Mouse (Mus musculus): Measurements from ENCODE around the gene Thap12. TPM values are rescaled to one million over a fixed set of nuclear protein-coding genes. Genes with fewer than 3 reads are reported as not detected.

The Thap12 gene
- 9.9 TPM for polyA plus RNA-seq (2015; fragmentation: Illumina TruSeq; extraction: RNeasy Lipid Tissue Mini Kit (QIAGEN cat#74804); ENCODE audit: insufficient read depth, low read depth, low replicate concordance)

DNA sequence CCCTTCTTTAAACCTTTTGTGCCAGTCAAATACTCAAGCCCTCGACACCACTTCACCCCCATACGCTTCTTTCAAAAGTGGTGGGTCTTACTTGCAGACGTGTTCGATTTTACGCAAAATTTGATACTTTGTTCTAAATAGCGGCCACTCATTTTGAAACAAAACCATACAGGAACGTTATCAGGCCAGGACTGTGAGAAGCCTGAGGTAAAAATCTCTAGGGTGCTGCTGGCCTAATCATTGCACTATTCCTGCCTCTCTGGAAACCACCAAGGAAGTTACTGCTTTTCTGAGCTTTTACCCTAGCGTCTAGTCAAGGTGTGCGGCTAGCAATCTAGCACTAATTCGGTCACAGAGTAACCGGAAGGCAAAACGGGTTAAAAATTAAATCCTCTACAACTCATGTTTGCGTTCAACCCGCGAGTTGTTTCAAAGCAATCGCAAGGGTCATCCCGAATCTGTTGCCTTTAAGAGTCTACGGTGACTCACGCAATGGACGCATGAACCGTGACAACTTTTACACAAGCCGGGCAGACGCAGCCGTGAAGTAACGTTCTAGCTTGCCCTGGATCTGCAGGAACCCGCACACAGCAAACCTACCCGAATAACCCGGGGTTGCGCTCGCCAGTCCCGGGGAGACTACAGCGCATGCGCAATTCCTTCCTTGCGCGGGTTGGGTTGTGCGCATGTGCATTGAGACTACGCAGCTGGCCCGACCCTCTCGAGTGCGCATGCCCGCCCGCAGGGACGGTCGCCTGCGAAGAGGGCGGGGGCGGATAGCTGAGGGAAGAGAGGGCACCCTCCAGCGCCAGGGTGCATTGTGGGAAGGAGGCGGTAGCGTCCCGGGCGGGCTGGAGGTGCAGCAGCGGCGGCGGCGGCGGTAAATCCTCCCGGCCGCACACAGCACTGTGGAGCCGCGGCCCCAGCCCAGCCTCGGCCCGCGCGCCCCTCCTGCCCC, at the start of gene Thap12:
Thap12 (plus strand) TSS at position 821 of the 958 bp plus-strand sequence.

DNA sequence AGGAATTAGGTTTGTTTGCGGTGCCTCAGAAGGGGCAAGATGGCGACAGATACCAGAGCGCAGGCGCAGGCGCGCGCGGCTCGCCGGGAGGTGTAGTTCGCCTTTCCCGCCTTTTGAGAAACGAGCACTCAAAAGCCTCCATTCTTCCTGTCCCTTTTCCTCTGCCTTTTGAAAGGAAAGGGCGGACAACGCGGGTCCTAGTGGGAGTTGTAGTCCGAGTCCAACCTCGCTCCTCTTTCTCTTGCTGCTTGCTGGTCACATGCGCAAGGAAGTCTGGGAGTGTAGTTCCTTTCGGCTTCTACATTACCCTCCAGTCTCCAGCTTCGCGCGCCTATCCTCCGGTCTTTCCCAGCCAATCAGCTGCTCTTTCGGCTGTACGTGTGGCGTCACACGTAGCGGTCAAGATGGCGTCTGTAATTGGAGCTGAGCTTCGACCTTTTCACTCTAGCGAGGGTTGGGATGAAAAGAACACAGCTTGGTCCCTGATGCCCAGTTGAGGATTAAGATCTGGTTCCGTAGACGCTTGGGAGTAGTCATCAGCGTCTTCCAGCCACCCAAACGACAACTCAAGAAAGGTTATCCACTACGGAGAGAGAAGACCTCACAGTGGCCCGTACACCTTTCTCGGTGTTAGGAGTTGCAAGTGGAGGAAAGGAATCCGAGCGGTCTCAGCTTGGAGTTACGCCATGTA, 46.2 kb upstream of the Thap12 start, which contains the start of gene Emsy:
Emsy (minus strand) TSS at position 253 of the 691 bp plus-strand sequence.

Other genes starting within 250 kb of the Thap12 start
- 10.0 TPM for gene Lrrc32, start 213.8 kb upstream of the Thap12 start, polyA plus RNA-seq (2015; fragmentation: Illumina TruSeq; extraction: RNeasy Lipid Tissue Mini Kit (QIAGEN cat#74804); ENCODE audit: insufficient read depth, low read depth, low replicate concordance)
- 5.1 TPM for gene Emsy, start 46.3 kb upstream of the Thap12 start, polyA plus RNA-seq (2015; fragmentation: Illumina TruSeq; extraction: RNeasy Lipid Tissue Mini Kit (QIAGEN cat#74804); ENCODE audit: insufficient read depth, low read depth, low replicate concordance)
- 1.6 TPM for gene Wnt11, start 132.0 kb downstream of the Thap12 start, polyA plus RNA-seq (2015; fragmentation: Illumina TruSeq; extraction: RNeasy Lipid Tissue Mini Kit (QIAGEN cat#74804); ENCODE audit: insufficient read depth, low read depth, low replicate concordance)